Mouse (Mus musculus) lung, adult 18-20 months (tissue): Measurements from ENCODE around the gene Foxj3.
"Not testable (repeated sequence)": the region's sequence is repeated elsewhere in the genome, so short reads cannot be mapped to it uniquely, and the experiment has no call there.

Source experiments
- DNase-seq, 2 experiments: peaks; one replicate each; pipeline ENCODE4 v3.0.0; 2022; ENCODE audit warnings: mixed read lengths in 2 of 2

Gene Foxj3

DNA sequence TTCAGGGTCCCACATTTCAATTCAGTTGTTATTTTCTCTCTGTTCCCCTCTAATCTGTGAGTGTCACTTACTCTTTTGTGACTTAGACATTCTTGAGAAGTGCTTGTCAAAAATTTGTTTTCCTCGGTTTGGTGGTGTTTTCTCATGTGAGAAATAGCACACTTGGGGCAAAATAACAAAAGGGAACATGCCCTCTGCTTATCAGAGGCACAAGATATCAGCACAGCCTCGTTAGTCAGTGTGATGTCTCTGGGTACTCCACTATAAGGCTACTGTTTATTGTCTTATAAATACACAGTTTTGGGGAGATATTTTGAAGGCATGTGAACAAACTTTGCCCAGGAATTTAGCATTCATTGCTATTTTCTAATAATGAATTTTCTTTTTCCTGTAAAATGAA lies 37.7 kb downstream of the Foxj3 start:
- DNase-seq, result no peak

DNA sequence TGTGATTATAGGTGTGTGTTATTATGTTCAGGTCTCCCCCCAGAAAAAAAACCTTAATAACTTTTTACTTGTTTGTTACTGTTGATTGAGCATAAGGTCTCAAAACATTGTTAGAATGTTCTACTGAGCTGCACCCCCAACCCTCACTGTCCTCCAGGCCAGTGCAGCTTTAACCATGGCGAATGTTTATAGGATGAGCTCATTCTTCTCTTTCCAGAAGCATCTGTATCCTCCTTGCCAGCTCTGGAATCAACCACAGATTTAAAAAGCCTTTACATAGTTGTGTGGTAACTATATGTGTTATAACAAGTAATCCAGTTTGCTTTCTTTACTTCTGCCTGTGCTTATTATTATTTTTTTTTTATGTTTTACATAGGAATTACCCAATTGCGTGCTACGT lies 38.7 kb downstream of the Foxj3 start:
- DNase-seq, result no peak

DNA sequence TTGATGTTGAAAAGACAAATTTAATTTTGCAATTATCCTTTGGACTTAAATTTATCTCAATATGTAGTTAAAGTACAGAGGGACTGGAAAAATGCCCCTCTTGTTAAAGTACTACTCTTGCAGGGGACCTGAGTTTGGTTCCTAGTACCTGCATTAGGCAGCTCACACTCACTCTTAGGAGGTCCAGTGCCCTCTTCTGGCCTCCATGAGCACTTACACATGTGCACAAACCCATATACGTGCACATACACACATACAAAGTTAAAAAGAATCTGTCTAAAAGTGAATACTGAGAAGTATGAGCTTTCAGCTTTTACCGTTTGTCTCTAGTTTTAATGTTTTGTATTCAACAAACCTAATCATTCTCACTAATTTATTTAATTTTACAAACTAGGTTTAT lies 51.2 kb downstream of the Foxj3 start:
- no peak for DNase-seq

DNA sequence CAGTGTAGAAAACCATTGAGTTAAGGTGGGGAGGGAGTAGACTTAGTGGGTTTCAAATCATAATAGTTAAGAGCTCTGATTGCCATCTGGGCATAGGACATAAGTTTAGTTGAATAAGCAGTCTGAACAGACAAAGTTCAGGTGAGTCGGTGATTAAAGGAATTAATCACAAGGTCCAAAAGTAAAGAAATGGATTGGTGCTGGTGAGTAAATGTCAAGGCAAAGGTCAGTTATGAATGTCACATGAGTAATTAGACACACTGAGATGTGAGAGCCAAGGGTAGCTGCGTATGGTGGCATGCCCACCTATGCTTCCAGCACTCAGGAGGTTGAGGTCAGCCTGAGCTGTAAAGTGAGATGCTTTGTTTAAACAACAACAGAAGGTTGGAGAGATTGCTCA lies 52.6 kb downstream of the Foxj3 start:
- no peak for DNase-seq

DNA sequence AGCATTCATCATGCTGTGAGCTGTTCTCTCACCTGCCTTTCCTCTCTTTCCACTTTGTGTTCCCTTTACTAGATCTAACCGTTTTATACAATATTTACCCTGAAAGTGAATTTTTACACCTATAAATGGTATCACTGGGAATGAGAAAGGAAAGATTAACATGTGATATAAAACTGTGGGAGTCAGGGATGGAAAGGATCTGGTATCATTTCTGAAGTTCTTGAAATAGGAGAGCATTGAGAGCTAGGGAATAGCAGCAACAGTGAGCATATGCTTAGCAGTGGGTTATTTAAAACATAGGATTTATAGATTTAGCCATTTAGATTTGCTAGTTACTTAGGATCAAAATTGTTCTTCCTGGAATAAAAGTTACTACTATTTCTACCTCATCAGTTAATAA lies 53.2 kb downstream of the Foxj3 start:
- DNase-seq, result no peak

DNA sequence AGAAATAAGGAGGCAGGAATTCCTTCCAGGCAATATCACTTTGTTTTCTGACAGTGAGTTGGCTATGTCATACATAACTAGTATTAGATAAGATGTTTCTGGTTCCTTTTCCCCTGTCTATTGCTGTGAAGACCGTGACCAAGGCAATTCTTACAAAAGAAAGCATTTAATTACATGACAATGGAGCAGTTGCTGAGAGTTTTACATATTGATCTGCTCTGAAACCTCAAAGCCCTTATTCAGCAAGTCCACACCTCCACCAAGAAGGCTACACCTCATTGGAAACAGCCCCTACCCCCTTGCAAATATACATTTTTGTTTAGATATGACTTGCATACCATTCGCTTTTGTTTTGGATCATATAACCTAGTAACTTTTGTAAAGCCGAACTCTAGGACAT lies 55.7 kb downstream of the Foxj3 start:
- DNase-seq, result no peak

DNA sequence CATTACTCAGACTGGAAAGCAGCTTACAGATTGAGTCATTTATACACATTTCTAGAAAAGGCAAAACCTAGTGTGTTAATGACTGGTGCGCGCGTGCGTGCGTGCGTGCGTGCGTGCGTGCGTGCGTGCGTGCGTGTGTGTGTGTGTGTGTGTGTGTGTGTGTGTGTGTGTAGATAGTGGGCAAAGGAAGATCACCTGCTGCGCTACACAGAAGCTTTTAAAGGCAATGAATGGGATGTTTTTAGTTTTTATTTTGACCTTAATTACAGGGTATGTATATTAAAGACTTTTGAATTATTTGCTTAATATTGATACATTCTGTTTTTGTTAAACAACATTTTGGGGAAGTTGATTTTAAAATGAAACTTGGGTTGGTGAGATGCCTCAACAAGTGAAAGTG lies 57.5 kb downstream of the Foxj3 start:
- DNase-seq, result no peak

DNA sequence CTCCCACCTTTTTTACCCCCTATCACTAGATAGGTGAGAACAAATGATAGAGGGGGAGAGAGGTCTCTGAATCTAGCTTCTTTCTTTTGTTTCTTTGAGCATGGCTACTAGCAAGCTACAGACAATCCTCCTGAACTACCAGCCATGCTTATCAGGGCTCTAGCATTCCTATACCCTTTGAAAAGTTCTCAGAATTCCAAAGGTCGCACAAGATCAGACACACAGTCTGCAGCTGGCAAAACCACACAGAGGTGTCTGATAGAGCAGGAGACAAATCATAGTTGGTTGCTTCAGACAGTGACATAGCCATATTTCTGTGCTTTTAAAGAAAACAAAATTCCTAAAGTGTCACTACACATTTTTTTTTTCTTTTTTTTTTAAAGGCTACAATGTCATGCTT lies 62.8 kb downstream of the Foxj3 start:
- no peak for DNase-seq

DNA sequence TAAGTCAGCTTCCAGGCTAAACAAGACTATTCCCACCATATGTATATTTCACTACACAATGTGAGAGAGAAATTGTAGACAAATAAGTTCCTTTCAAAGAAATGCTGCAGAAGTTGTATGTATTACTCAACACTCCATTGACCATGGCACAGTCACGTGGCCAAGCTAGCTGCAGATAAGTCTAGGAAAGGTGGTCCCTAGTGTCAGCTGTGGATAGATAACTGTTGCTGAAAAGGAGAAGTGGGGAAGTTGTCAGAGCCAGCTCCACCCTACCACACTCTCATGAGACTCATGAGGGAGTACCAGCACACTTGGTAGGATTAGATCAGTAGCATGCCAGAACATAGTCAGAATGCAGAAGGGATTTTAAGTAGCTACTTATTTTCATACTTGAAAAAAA lies 72.7 kb downstream of the Foxj3 start:
- no peak for DNase-seq

DNA sequence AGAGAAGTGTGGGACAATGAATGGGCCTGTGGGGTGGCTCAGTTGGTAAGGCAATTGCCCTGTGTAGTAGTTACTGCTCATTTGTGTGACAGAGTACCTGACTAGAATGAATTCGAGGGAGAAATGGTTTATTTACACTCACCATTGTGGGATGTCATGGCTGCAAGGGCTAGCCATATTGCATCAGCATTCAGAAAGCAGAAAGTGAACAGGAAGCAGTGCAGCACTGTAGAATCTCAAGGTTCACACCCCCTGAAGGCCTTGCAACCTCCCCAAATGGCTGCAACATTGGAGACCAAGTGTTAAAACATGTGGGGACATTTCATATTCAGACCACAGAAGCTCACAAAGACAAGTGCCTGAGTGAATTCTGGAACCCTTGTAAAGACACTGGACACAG lies 77.3 kb downstream of the Foxj3 start:
- no peak for DNase-seq

DNA sequence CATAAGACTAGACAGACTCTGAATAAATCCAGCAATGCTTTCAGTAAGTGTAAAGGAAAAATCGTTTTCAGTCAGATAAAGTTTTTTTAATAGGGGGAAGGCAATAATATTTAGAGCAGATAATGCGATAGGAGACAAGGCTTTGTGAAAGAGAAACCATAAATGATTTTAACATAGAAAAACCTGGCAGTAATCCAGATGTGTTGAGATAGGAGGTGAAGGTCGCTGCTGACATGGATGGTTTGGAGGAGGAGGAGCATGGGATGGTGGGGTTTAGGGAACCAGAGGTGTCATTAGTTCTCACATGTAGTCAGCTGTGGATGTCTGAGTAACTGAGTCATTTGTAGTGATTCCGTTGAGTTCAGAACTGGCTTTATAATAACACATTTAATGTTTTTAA lies 77.9 kb downstream of the Foxj3 start:
- no peak for DNase-seq

DNA sequence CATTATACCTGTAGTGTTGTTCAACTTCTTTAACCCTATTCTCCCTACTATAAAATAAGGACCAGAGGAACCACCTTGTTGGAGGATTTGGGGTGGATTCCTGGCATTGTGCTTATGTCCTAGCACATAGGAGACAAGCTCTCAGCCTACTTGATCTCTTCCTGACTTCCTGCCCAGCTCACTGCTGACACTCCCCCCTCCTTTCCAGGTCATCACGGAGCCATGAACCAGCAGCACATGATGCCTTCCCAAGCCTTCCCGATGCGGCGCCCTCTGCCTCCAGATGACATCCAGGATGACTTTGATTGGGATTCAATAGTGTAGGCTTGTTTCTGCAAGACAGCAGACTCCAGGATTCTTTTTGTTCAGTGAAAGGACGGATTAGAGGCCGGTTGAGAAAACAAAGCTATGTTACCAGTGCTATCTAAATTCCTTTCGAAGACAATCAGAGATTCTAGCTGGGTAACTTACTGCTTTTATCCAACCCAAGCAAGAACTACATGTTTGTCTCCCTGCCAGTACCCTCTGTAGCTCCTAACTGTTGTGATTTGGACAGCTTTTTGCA lies 89.4 kb downstream of the Foxj3 start:
- DNase-seq, result no peak

DNA sequence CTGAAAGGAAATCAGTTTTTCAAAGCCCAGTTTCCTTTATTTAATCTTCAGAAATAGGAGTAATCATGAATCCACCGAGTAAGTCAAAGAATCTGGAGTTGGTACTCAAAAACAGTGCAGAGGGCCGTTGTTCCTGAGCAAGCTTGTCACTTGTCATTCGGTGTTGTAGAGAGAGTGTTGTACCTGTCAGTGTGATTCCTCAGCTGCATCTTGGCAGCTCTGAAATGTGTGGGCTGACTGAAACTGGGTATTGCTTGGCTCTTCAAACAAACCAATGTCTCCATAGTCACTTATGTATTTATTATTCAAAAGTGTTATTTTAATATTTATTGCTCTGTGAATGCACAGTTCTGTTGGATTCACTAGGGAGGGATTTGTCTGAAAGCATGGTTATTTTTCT lies 90.1 kb downstream of the Foxj3 start:
- DNase-seq, result no peak

DNA sequence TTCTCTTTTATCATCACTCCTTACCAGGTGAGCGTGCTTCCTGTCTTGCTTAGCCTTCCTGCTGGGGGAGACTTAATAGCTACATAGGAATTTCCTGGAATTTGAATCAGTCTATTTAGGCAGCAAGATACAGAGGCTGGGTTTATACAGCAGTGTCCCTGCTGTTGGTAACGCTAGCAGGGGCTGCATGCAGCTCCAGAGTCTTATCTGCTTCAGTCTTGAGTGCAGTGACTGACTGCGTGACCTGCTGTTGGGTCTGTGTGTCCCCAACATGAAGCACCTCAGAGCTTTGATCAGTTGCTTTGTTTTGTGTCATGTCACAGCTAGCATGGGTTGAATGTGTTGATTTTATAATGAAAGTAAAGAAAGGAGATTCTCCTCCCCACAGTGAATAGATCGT lies 90.5 kb downstream of the Foxj3 start:
- DNase-seq, result no peak

DNA sequence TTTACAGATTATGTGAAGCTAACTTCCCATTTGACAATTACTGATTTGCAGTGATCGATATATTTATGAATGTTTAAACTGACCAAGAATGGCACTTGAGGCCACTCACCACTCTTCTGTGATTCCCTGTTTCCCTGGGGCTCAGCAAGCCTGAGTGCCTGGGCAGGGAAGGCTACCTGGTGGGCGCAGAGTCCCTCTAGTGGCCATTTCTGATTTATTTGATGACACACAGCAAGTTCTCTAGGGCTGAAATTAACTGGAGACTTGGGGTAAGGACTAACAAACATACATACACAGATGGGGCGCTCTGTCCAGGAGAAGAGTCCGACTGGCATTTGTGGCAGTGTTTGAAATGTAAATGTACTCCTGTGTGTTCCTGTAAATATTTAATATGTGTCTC lies 91.6 kb downstream of the Foxj3 start:
- not testable (repeated sequence) for DNase-seq

DNA sequence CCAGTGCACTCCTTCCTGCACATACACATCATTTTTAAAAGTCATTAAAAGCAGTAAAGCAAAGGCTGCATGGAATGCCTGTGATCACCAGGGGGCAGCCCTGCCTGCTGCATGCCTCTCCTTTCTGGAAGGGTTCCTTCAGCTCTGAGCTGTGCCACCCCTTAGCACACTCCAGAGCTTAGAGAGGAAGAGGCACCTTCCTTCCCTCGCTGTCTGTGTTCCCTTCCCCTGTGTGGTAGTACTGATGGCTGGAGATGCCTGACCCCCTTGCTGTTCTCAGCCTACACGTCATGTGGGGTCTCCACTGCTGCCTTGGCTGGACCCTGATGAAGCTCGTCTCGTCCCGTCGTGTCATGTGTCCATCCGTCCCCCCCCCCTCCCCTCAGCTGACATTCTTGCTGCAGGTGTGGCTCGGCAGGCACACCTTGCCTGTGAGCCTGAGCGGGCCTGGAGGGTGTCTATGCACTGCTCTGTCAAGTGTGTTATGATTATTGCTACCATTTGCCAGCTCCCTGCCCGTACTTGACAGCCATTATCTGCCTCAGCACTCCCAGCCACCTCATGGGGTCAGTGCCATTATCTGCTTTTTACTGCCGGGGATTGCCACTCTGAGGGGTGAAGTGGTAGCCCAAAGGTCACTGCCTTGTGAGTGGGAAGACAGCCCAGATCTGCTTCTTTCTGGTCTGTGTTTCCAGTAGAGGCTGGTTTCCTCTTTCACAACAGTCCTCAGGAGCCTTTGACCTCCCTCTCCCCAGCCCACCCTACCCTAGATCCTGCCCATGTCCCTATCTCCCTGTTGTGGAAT lies 94.5 kb downstream of the Foxj3 start:
- peak; percentile 26 to 51 for DNase-seq

DNA sequence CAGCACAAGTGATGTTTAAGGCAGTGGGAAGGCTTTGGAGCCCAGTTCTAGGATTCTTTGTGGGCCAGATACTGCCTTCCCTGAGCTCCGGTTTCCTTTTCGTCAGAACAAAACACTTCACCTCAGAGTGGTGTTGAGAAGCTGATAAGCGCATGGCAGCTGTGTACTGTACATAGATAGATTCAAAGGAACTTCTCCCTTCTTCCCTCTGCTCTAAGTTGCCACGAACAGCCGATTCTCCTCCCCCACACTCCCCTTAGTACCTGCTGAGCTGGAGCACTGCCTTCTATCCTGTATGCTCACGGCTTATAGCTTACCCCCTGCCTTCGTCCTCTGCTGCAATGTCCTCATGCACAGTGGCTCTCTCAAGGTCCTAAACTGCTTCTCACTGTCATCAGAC lies 95.9 kb downstream of the Foxj3 start:
- DNase-seq, result peak in 1 of 2 experiments; percentile 35

DNA sequence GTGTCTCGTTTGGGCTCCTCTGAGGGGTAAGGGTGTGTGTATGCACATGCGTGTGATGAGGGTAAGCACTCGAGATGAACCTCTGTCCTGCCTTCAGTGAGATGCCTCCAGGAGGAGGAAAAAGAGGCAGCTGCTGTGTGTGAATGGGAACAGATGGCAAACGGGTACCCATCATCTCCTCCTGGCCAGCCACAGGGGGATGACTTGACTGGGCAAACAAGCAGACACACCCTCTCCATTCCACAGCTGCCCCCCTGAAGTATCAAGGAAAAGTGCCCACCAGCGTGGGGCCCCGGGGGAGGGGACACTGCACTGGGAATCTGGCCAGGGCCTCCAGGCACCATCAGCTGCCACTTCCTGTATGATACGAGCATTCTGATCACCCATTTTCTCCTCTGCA lies 96.5 kb downstream of the Foxj3 start:
- no peak for DNase-seq

DNA sequence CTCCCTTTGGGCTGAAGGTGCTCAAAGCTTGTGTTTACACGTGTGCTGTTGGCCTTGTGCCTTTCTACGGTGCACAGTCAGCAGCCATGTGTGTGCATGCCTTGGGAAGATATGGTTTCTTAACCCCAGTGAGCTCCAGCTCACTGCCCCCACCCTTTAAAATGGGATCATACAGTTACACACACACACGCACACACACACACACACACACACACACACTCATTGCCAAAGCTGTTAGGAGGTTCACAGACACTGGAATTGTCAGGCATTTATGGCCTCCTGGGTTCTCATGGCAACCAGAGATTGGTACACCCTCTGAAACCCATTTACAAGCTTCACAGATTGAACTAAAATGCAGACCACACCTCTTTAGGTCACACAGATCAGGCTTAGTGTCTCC lies 97.1 kb downstream of the Foxj3 start:
- DNase-seq, result no peak

DNA sequence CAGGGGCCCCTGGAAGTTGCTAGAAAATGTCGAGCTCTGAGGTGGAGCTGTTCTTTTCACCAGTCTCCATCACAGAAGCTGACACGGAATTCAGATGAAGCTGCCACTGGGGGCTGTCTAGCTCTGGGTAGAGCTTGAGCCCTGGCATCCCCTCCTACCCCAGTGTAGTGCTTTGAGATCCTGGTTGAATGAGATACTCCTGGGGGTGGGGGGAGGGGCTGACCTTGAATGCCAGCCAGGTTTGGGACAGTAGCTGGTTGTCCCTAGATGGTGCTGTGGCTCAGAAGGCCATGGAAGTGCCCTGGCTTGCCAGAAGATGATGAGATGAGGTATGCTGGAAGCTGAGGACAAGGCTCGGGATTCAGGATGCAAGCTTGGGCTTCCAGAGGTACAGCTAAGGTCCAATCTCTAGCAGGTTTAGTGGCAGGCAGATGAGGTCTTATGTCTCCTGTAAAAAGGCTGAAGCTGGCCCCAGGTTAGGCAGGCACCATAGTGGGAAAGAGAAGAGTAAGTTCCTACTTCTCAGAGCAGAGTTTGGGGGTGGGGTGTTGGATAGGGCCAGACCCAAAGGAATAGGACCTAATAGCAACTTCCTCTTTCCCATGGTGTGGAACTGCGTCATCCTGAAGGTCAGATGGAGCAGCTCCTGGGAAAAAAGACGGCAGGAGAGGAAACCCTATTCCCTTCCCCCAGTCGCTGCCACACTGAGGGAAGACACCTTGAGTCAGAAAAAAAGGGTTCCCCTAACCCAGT lies 98.3 kb downstream of the Foxj3 start:
- no peak for DNase-seq

DNA sequence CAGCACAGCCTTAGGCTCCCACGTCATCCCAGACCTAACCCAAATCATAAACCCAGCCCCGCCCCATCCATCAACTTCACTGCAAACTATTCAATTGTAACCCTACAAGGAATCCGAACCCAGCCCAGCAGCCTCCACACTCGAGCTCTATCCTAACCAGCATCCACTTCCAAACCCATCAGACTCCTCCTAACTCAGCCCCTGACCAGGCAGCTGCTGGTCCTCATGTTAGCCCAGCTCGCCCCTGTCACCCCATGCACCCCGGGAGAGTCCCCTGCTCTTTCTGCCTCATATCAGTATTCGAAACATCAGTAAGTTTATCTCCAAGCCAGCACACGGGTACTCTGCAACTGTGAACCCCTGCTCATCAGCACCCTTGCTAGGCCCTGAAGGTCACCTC lies 98.9 kb downstream of the Foxj3 start:
- DNase-seq, result no peak

DNA sequence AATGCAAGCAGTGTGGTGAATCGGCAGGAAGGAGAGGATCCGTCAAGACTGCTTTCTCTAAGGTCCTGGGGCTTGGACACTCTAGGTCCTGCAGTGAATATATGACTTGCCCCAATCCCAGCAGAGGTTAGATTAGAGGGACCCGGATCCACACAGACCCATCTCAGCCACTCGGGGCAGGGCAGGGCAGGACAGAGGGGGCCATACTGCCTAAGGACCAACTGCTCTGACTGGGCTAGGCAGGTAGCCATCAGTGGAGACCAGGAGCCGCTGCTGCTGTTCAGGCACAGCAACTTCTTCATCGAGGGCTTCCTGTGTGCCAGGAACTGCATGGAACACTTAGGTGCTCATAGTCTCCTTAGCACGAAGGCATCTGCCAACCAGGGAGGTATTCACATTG lies 99.9 kb downstream of the Foxj3 start:
- no peak for DNase-seq

DNA sequence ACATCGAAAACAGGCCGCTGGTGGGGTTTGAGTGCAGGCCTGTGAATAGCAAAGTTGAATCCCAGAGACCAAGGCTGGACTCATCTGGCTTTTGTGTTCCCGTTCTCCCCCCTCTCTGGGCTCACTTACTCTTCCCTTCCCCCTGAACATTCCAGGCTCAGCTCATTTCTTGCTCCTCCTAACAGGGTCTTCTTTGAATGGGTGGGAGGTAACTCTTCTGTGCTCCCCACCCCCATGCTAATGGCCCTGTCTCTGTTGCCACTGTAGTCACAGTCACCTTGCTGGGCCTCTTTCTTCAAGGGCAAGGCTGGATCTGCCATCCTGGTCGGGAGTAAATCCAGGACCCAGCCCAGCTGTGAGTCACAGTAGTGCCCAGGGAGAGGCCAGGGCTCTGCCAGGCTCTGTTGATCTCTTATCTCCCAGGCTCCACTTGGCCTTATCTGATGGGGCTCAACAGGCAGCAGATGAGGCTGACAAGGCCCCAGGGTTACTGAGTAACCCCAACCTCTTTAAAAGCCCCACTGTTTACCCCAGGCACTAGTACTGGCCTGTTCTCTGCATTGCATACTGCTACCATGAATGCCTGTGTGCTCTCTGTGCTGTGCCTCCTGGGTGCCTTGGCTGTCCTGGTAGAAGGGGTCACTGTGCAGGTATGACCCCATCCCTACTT lies 100.5 kb downstream of the Foxj3 start, which contains the start of gene Guca2a:
TSS of gene Guca2a (plus strand) at position 529 of the 670 bp plus-strand sequence.
- DNase-seq, result peak in 1 of 2 experiments; percentile 28

DNA sequence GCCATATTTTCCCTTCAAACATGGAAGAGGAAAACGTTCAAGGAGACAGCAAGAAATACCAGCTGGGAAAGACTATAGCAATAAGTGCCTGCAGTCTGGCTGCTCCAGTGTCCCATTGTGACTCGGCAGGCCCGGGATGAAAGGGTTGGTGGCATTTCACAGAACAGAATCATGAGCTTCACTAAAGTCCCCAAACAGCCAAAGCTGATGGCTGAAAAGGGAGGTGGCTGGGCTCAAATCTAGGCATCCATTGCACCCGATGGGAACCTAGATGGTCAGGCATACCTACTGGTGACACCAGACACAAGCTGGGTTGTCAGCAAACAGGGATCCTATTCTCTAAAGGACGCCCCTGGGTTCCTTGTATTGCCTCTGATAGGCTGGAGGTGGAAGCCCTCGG lies 101.1 kb downstream of the Foxj3 start:
- DNase-seq, result no peak
